Mouse (Mus musculus): ENCODE results near the gene 4930432K21Rik. TPM values are rescaled to one million over a fixed set of nuclear protein-coding genes. Genes with fewer than 3 reads are reported as not detected.

Gene 4930432K21Rik
- polyA plus RNA-seq, 1 experiment from 2014 or later = 1.6 TPM

GRCm38 (mm10) chr8:84201545-84202245 lies 53.9 kb downstream of the 4930432K21Rik start:
- Histone ChIP-seq H3K4me1 (ENCODE audit: control insufficient read depth, insufficient read depth, low read length) (peaks cover 14% of the 10 kb centered on the region), H3K27ac (ENCODE audit: low read depth, low read length) (peak overlapping the region; percentile 52; the same call in 1 of the 2 replicates), H3K4me2 (ENCODE audit: low read depth, low read length) (peak overlapping the region; percentile 60), H3K9ac (replicated peaks; ENCODE audit: low read depth, low read length) (peak overlapping the region; percentile 60), H3K27me3 (ENCODE audit: control insufficient read depth, insufficient read depth, low read length) (no peaks in the 10 kb centered on the region), H3K4me3 (ENCODE audit: low read depth, low read length) (peak overlapping the region; percentile 35), H3K9me3 (ENCODE audit: control insufficient read depth, low read length) (no peaks in the 10 kb centered on the region), H3K36me3 (ENCODE audit: control insufficient read depth, insufficient read depth, low read length) (no peaks in the 10 kb centered on the region)
- no peak for ATAC-seq (ENCODE audit: low read depth)
- 56% methylated on average over 15 of the region's 15 CpGs for WGBS

GRCm38 (mm10) chr8:84202466-84202865 lies 54.6 kb downstream of the 4930432K21Rik start:
- no peak for ATAC-seq (ENCODE audit: low read depth)
- Histone ChIP-seq H3K4me2 (ENCODE audit: low read depth, low read length) (peak overlapping the region; percentile 48; the same call in 1 of the 2 replicates), H3K9me3 (ENCODE audit: control insufficient read depth, low read length) (no peaks in the 10 kb centered on the region), H3K4me3 (ENCODE audit: low read depth, low read length) (no peak overlapping the region), H3K9ac (replicated peaks; ENCODE audit: low read depth, low read length) (no peak overlapping the region), H3K36me3 (ENCODE audit: control insufficient read depth, insufficient read depth, low read length) (no peaks in the 10 kb centered on the region), H3K27ac (ENCODE audit: low read depth, low read length) (no peak overlapping the region), H3K27me3 (ENCODE audit: control insufficient read depth, insufficient read depth, low read length) (no peaks in the 10 kb centered on the region), H3K4me1 (ENCODE audit: control insufficient read depth, insufficient read depth, low read length) (peaks cover 14% of the 10 kb centered on the region)
- 89% methylated on average over 9 of the region's 9 CpGs for whole genome bisulfite sequencing

- no peaks in the 10 kb centered on the region for H3K27me3 ChIP-seq (ENCODE audit: control insufficient read depth, insufficient read depth, low read length)
- 12% methylated on average over 34 of the region's 34 CpGs for WGBS
- H3K9me3 ChIP-seq (ENCODE audit: control insufficient read depth, low read length) = no peaks in the 10 kb centered on the region
- H3K9ac ChIP-seq (replicated peaks; ENCODE audit: low read depth, low read length) = peak overlapping the region; percentile 32
- peak overlapping the region; percentile 21 for H3K4me3 ChIP-seq (ENCODE audit: low read depth, low read length)
- H3K4me2 ChIP-seq (ENCODE audit: low read depth, low read length) = peak overlapping the region; percentile 48
- peaks cover 9% of the 10 kb centered on the region for H3K4me1 ChIP-seq (ENCODE audit: control insufficient read depth, insufficient read depth, low read length)
- no peaks in the 10 kb centered on the region for H3K36me3 ChIP-seq (ENCODE audit: control insufficient read depth, insufficient read depth, low read length)
- ATAC-seq (ENCODE audit: low read depth) = peak; percentile 39
- H3K27ac ChIP-seq (ENCODE audit: low read depth, low read length) = peak overlapping the region; percentile 55
Measured at GRCm38 (mm10) chr8:84202938-84203917, 55.4 kb downstream of the 4930432K21Rik start.

GRCm38 (mm10) chr8:84203975-84204772 lies 56.3 kb downstream of the 4930432K21Rik start:
- peak overlapping the region; percentile 48 for H3K4me2 ChIP-seq (ENCODE audit: low read depth, low read length)
- H3K36me3 ChIP-seq (ENCODE audit: control insufficient read depth, insufficient read depth, low read length) = no peaks in the 10 kb centered on the region
- H3K27ac ChIP-seq (ENCODE audit: low read depth, low read length) = peak overlapping the region; percentile 55
- H3K9me3 ChIP-seq (ENCODE audit: control insufficient read depth, low read length) = no peaks in the 10 kb centered on the region
- H3K9ac ChIP-seq (replicated peaks; ENCODE audit: low read depth, low read length) = peak overlapping the region; percentile 32; the same call in 1 of the 2 replicates
- no peak for ATAC-seq (ENCODE audit: low read depth)
- H3K4me1 ChIP-seq (ENCODE audit: control insufficient read depth, insufficient read depth, low read length) = peaks cover 11% of the 10 kb centered on the region; the same call in 1 of the 2 replicates
- 58% methylated on average over 13 of the region's 13 CpGs for WGBS
- H3K4me3 ChIP-seq (ENCODE audit: low read depth, low read length) = peak overlapping the region; percentile 21
- H3K27me3 ChIP-seq (ENCODE audit: control insufficient read depth, insufficient read depth, low read length) = no peaks in the 10 kb centered on the region

GRCm38 (mm10) chr8:84205073-84205472 lies 57.2 kb downstream of the 4930432K21Rik start:
- H3K4me2 ChIP-seq (ENCODE audit: low read depth, low read length) = no peak overlapping the region
- no peak overlapping the region for H3K4me3 ChIP-seq (ENCODE audit: low read depth, low read length)
- ATAC-seq (ENCODE audit: low read depth) = no peak
- H3K4me1 ChIP-seq (ENCODE audit: control insufficient read depth, insufficient read depth, low read length) = peaks cover 11% of the 10 kb centered on the region; the same call in 1 of the 2 replicates
- no peak overlapping the region for H3K9ac ChIP-seq (replicated peaks; ENCODE audit: low read depth, low read length)
- 93% methylated on average over 5 of the region's 5 CpGs for WGBS
- no peaks in the 10 kb centered on the region for H3K27me3 ChIP-seq (ENCODE audit: control insufficient read depth, insufficient read depth, low read length)
- no peaks in the 10 kb centered on the region for H3K9me3 ChIP-seq (ENCODE audit: control insufficient read depth, low read length)
- H3K27ac ChIP-seq (ENCODE audit: low read depth, low read length) = no peak overlapping the region
- H3K36me3 ChIP-seq (ENCODE audit: control insufficient read depth, insufficient read depth, low read length) = no peaks in the 10 kb centered on the region

- Histone ChIP-seq H3K9ac (replicated peaks; ENCODE audit: low read depth, low read length) (no peak overlapping the region), H3K9me3 (ENCODE audit: control insufficient read depth, low read length) (no peaks in the 10 kb centered on the region), H3K4me2 (ENCODE audit: low read depth, low read length) (no peak overlapping the region), H3K4me3 (ENCODE audit: low read depth, low read length) (no peak overlapping the region), H3K27me3 (ENCODE audit: control insufficient read depth, insufficient read depth, low read length) (no peaks in the 10 kb centered on the region), H3K27ac (ENCODE audit: low read depth, low read length) (no peak overlapping the region), H3K36me3 (ENCODE audit: control insufficient read depth, insufficient read depth, low read length) (peaks cover 8% of the 10 kb centered on the region; the same call in 1 of the 2 replicates), H3K4me1 (ENCODE audit: control insufficient read depth, insufficient read depth, low read length) (peaks cover 11% of the 10 kb centered on the region; the same call in 1 of the 2 replicates)
- 95% methylated on average over 3 of the region's 3 CpGs for WGBS
- no peak for ATAC-seq (ENCODE audit: low read depth)
Measured at GRCm38 (mm10) chr8:84206666-84207065, 58.8 kb downstream of the 4930432K21Rik start.

GRCm38 (mm10) chr8:84207811-84208210 lies 60.0 kb downstream of the 4930432K21Rik start:
- peaks cover 11% of the 10 kb centered on the region; the same call in 1 of the 2 replicates for H3K4me1 ChIP-seq (ENCODE audit: control insufficient read depth, insufficient read depth, low read length)
- WGBS = 53% methylated on average over 7 of the region's 7 CpGs
- no peak overlapping the region for H3K4me3 ChIP-seq (ENCODE audit: low read depth, low read length)
- H3K4me2 ChIP-seq (ENCODE audit: low read depth, low read length) = no peak overlapping the region
- H3K36me3 ChIP-seq (ENCODE audit: control insufficient read depth, insufficient read depth, low read length) = peaks cover 20% of the 10 kb centered on the region
- no peaks in the 10 kb centered on the region for H3K9me3 ChIP-seq (ENCODE audit: control insufficient read depth, low read length)
- H3K27me3 ChIP-seq (ENCODE audit: control insufficient read depth, insufficient read depth, low read length) = no peaks in the 10 kb centered on the region
- no peak overlapping the region for H3K27ac ChIP-seq (ENCODE audit: low read depth, low read length)
- H3K9ac ChIP-seq (replicated peaks; ENCODE audit: low read depth, low read length) = 0 out of 2 replicates have a peak overlapping the region, but pooled peaks have one; percentile 4
- no peak for ATAC-seq (ENCODE audit: low read depth)

Measured in neural tube, embryonic 14.5 days (tissue).